Mouse (Mus musculus) limb, embryonic 14.5 days (tissue): ENCODE measurements around the gene Sfswap. TPM values are rescaled to one million over a fixed set of nuclear protein-coding genes. Genes with fewer than 3 reads are reported as not detected.
"Not testable (repeated sequence)": the region's sequence is repeated elsewhere in the genome, so short reads cannot be mapped to it uniquely, and the experiment has no call there.

Source experiments
- ATAC-seq: fragments of 200-750 bp; cut with Nextera tagmentation; 2 replicates; pipeline ENCODE4 v1.8.0; 2017; ENCODE audit warnings: low read depth, moderate number of reproducible peaks, moderate TSS enrichment; ENCODE audit not compliant: low FRiP score
- DNase-seq: peaks from one replicate; pipeline ENCODE4 v3.0.0-alpha.2; 2015; ENCODE audit warnings: low spot score
- H3K27ac ChIP-seq: fragments of 300-500 bp; sonication (generic); replicated peaks from 2 replicates; pipeline ENCODE4 v1.5.1; 2014; ENCODE audit warnings: low read depth, mild to moderate bottlenecking, low read length, moderate library complexity, mixed read lengths
- H3K27me3 ChIP-seq: fragments of 300-500 bp; sonication (generic); 2 replicates; pipeline ENCODE4 v1.6.1; 2014; ENCODE audit warnings: low read length, mixed read lengths; ENCODE audit not compliant: control insufficient read depth, insufficient read depth
- H3K36me3 ChIP-seq: fragments of 300-500 bp; sonication (generic); 2 replicates; pipeline ENCODE4 v1.6.1; 2014; ENCODE audit warnings: mild to moderate bottlenecking, low read length, moderate library complexity, mixed read lengths; ENCODE audit not compliant: control insufficient read depth, insufficient read depth
- H3K4me1 ChIP-seq: fragments of 300-500 bp; sonication (generic); 2 replicates; pipeline ENCODE4 v1.6.1; 2014; ENCODE audit warnings: antibody characterized with exemption, low read length, mixed read lengths; ENCODE audit not compliant: control insufficient read depth, insufficient read depth
- H3K4me2 ChIP-seq: fragments of 300-500 bp; sonication (generic); replicated peaks from 2 replicates; pipeline ENCODE4 v1.6.1; 2014; ENCODE audit warnings: low read depth, mild to moderate bottlenecking, low read length, moderate library complexity; ENCODE audit not compliant: severe bottlenecking
- H3K4me3 ChIP-seq: fragments of 300-500 bp; sonication (generic); replicated peaks from 2 replicates; pipeline ENCODE4 v1.5.1; 2014; ENCODE audit warnings: low read length
- H3K9ac ChIP-seq: fragments of 300-500 bp; sonication (generic); 2 replicates; pipeline ENCODE4 v1.6.1; 2014; ENCODE audit warnings: mild to moderate bottlenecking, low read depth, low read length, moderate library complexity; ENCODE audit not compliant: severe bottlenecking
- H3K9me3 ChIP-seq: fragments of 300-500 bp; sonication (generic); 2 replicates; pipeline ENCODE4 v1.6.1; 2016; ENCODE audit warnings: low read length; ENCODE audit not compliant: control insufficient read depth
- POLR2A ChIP-seq: fragments of 200-500 bp; IDR thresholded peaks from 2 replicates; pipeline ENCODE4 v1.8.0; 2012; ENCODE audit warnings: inconsistent platforms, mild to moderate bottlenecking, moderate library complexity, borderline replicate concordance; ENCODE audit not compliant: insufficient read depth, insufficient read length; ENCODE audit errors: extremely low read depth
- WGBS: fragments of 180-500 bp; shearing (Covaris S2); extraction: QIAGEN DNeasy Blood & Tissue Kit; methylation state at CpG from one replicate; pipeline ENCODE4 v1.1.7; 2014; 5-methylcytosine and 5-hydroxymethylcytosine counted together
- polyA plus RNA-seq, 2 experiments: library from polyadenylated mRNA; depleted of rRNA in 1 of 2; stranded (reverse) in 1 of 2; unstranded in 1 of 2; fragments of >200 nt; fragmentation: Nextera tagmentation in 1 of 2; extraction: Ambion mirVana in 1 of 2; gene quantifications; 2 replicates each; pipeline versions ENCODE4 v1.2.1 to v1.2.3; 2012 to 2014

Gene Sfswap
- polyA plus RNA-seq, 2 experiments: 53.8 to 178 TPM

- H3K9ac ChIP-seq: no peak overlapping the region
These were observed 101.1 kb downstream of the Sfswap start for GRCm38 (mm10) chr5:129602071-129602487.

GRCm38 (mm10) chr5:129607476-129607875, 106.5 kb downstream of the Sfswap start:
- ATAC-seq: no peak
- 75% methylated on average over 8 of the region's 8 CpGs for WGBS

More at GRCm38 (mm10) chr5:129602071-129602487, 101.1 kb downstream of the Sfswap start:
- no peak overlapping the region for H3K4me3 ChIP-seq
- 29% methylated on average over 16 of the region's 16 CpGs for whole genome bisulfite sequencing
- H3K4me1 ChIP-seq: no peaks in the 10 kb centered on the region
- no peak overlapping the region for H3K27ac ChIP-seq
- DNase-seq (no peak), ATAC-seq (no peak)
- no peaks in the 10 kb centered on the region for H3K36me3 ChIP-seq
- H3K27me3 ChIP-seq: no peaks in the 10 kb centered on the region
- TF ChIP-seq POLR2A: no peak
- H3K9me3 ChIP-seq: no peaks in the 10 kb centered on the region
- H3K4me2 ChIP-seq: no peak overlapping the region

GRCm38 (mm10) chr5:129611060-129611459, 110.0 kb downstream of the Sfswap start:
- no peaks in the 10 kb centered on the region for H3K27me3 ChIP-seq
- no peak for ATAC-seq
- no peaks in the 10 kb centered on the region for H3K36me3 ChIP-seq
- WGBS: 0% methylated on average over 1 of the region's 1 CpGs
- H3K4me1 ChIP-seq: no peaks in the 10 kb centered on the region
- no peak overlapping the region for H3K27ac ChIP-seq
- no peak overlapping the region for H3K4me2 ChIP-seq
- TF ChIP-seq POLR2A: no peak
- H3K9ac ChIP-seq: no peak overlapping the region
- no peak overlapping the region for H3K4me3 ChIP-seq
- H3K9me3 ChIP-seq: no peaks in the 10 kb centered on the region
- peak; percentile 68 for DNase-seq

More at GRCm38 (mm10) chr5:129607476-129607875, 106.5 kb downstream of the Sfswap start:
- Histone ChIP-seq H3K27ac (no peak overlapping the region), H3K4me2 (no peak overlapping the region), H3K9ac (no peak overlapping the region), H3K4me1 (no peaks in the 10 kb centered on the region), H3K36me3 (no peaks in the 10 kb centered on the region), H3K9me3 (no peaks in the 10 kb centered on the region), H3K4me3 (no peak overlapping the region), H3K27me3 (no peaks in the 10 kb centered on the region)
- no peak for DNase-seq
- TF ChIP-seq POLR2A: no peak

GRCm38 (mm10) chr5:129620600-129620999, 119.6 kb downstream of the Sfswap start:
- H3K9ac ChIP-seq, H3K27ac ChIP-seq, H3K4me2 ChIP-seq, H3K36me3 ChIP-seq, H3K27me3 ChIP-seq, H3K9me3 ChIP-seq, H3K4me3 ChIP-seq, ATAC-seq, DNase-seq, H3K4me1 ChIP-seq: not testable (repeated sequence)
- WGBS: 58% methylated on average over 9 of the region's 9 CpGs

Other genes with a start within 250 kb of the Sfswap start
- gene Mmp17, start 82.9 kb downstream of the Sfswap start, polyA plus RNA-seq (2012; rRNA removed): 2.4 and 2.8 TPM in 2 replicates
- gene Mmp17, start 82.9 kb downstream of the Sfswap start, polyA plus RNA-seq (2014; fragmentation: Nextera tagmentation; extraction: Ambion mirVana): 1.5 and 1.9 TPM in 2 replicates
- 4.8 and 5.0 TPM in 2 replicates for gene Zfp11, start 168.9 kb downstream of the Sfswap start, polyA plus RNA-seq (2012; rRNA removed)
- 3.8 and 4.6 TPM in 2 replicates for gene Zfp11, start 168.9 kb downstream of the Sfswap start, polyA plus RNA-seq (2014; fragmentation: Nextera tagmentation; extraction: Ambion mirVana)
- not detected in 2 replicates for gene Sept14, start 207.3 kb downstream of the Sfswap start, polyA plus RNA-seq (2012; rRNA removed)
- gene Sept14, start 207.3 kb downstream of the Sfswap start, polyA plus RNA-seq (2014; fragmentation: Nextera tagmentation; extraction: Ambion mirVana): not detected in 2 replicates
- 110 and 133 TPM in 2 replicates for gene Mrps17, start 214.3 kb downstream of the Sfswap start, polyA plus RNA-seq (2012; rRNA removed)
- 201 and 209 TPM in 2 replicates for gene Mrps17, start 214.3 kb downstream of the Sfswap start, polyA plus RNA-seq (2014; fragmentation: Nextera tagmentation; extraction: Ambion mirVana)
- gene Nipsnap2, start 223.8 kb downstream of the Sfswap start, polyA plus RNA-seq (2012; rRNA removed): 86.1 and 88.5 TPM in 2 replicates
- gene Nipsnap2, start 223.8 kb downstream of the Sfswap start, polyA plus RNA-seq (2014; fragmentation: Nextera tagmentation; extraction: Ambion mirVana): 114 and 117 TPM in 2 replicates